Mouse (Mus musculus) ES-Bruce4 (cell line): ENCODE data around the gene BC028528. TPM values are rescaled to one million over a fixed set of nuclear protein-coding genes. Genes with fewer than 3 reads are reported as not detected.
"Not testable (repeated sequence)": the region's sequence is repeated elsewhere in the genome, so short reads cannot be mapped to it uniquely, and the experiment has no call there.

Experiments used
- H3K27ac ChIP-seq: 2 replicates; pipeline ENCODE4 v1.5.1; 2012; ENCODE audit warnings: low read length, inconsistent platforms; ENCODE audit not compliant: insufficient read depth
- H3K27me3 ChIP-seq: 2 replicates; pipeline ENCODE4 v1.6.1; 2012; ENCODE audit warnings: mild to moderate bottlenecking, low read length, inconsistent platforms; ENCODE audit not compliant: control insufficient read depth, poor library complexity, insufficient read depth, severe bottlenecking
- H3K36me3 ChIP-seq: 2 replicates; pipeline ENCODE4 v1.6.1; 2012; ENCODE audit warnings: inconsistent platforms, mild to moderate bottlenecking, low read length, moderate library complexity; ENCODE audit not compliant: control insufficient read depth, poor library complexity, insufficient read depth, severe bottlenecking
- H3K4me1 ChIP-seq: one replicate; pipeline ENCODE4 v1.8.1; 2011; ENCODE audit warnings: low read length; ENCODE audit not compliant: control insufficient read depth, insufficient read depth
- H3K4me3 ChIP-seq: 2 replicates; pipeline ENCODE4 v1.5.1; 2011; ENCODE audit warnings: low read depth, mild to moderate bottlenecking, low read length
- H3K9ac ChIP-seq: 2 replicates; pipeline ENCODE4 v1.6.1; 2012; ENCODE audit warnings: low read depth, mild to moderate bottlenecking, inconsistent platforms; ENCODE audit not compliant: poor library complexity, severe bottlenecking
- H3K9me3 ChIP-seq: replicated peaks from 2 replicates; pipeline ENCODE4 v1.6.1; 2012; ENCODE audit warnings: mild to moderate bottlenecking, low read length, inconsistent platforms; ENCODE audit not compliant: control insufficient read depth, poor library complexity, insufficient read depth, severe bottlenecking
- CTCF ChIP-seq: IDR thresholded peaks from one replicate; pipeline ENCODE4 v1.8.1; 2011; ENCODE audit warnings: low read depth, low read length
- EP300 ChIP-seq: IDR thresholded peaks from 2 replicates; pipeline ENCODE4 v1.6.1; 2011; ENCODE audit warnings: low read depth, low read length; ENCODE audit not compliant: insufficient read depth
- POLR2A ChIP-seq: IDR thresholded peaks from one replicate; pipeline ENCODE4 v1.8.1; 2011; ENCODE audit warnings: low read length; ENCODE audit not compliant: insufficient read depth
- polyA plus RNA-seq: library from polyadenylated mRNA; stranded (reverse); fragments of >200 nt; gene quantifications from 2 replicates; pipeline ENCODE4 v1.2.4, GENCODE M21; 2011; ENCODE audit warnings: low read depth; ENCODE audit not compliant: missing spikeins, insufficient read depth, insufficient read length

Gene BC028528
- polyA plus RNA-seq, 1 experiment: 5.4 TPM

GRCm38 (mm10) chr3:95863578-95863977 is 28.2 kb downstream of the BC028528 start:
- Histone ChIP-seq H3K4me1 (peaks cover 4% of the 10 kb centered on the region), H3K36me3 (no peaks in the 10 kb centered on the region), H3K9me3 (no peaks in the 10 kb centered on the region), H3K27me3 (no peaks in the 10 kb centered on the region), H3K4me3 (peak overlapping the region; percentile 49), H3K27ac (peak overlapping the region; percentile 75), H3K9ac (peak overlapping the region; percentile 25; the same call in 1 of the 2 replicates)
- TF ChIP-seq EP300 (no peak), POLR2A (peak; percentile 37), CTCF (no peak)

- no peaks in the 10 kb centered on the region for H3K27me3 ChIP-seq
- no peak overlapping the region for H3K27ac ChIP-seq
- peak; percentile 8 for TF ChIP-seq CTCF
- TF ChIP-seq EP300: no peak
- TF ChIP-seq POLR2A: no peak
- H3K4me3 ChIP-seq: no peak overlapping the region
- H3K36me3 ChIP-seq: no peaks in the 10 kb centered on the region
- no peaks in the 10 kb centered on the region for H3K9me3 ChIP-seq
- H3K4me1 ChIP-seq: peaks cover 4% of the 10 kb centered on the region
- H3K9ac ChIP-seq: no peak overlapping the region
These were observed 30.0 kb downstream of the BC028528 start for GRCm38 (mm10) chr3:95861796-95862195.

- Histone ChIP-seq H3K9me3 (no peaks in the 10 kb centered on the region), H3K9ac (no peak overlapping the region), H3K4me1 (peaks cover 4% of the 10 kb centered on the region), H3K4me3 (no peak overlapping the region), H3K36me3 (no peaks in the 10 kb centered on the region), H3K27me3 (no peaks in the 10 kb centered on the region), H3K27ac (no peak overlapping the region)
- TF ChIP-seq CTCF (peak; percentile 9), POLR2A (no peak)
These were observed 30.6 kb downstream of the BC028528 start for GRCm38 (mm10) chr3:95861216-95861615.

GRCm38 (mm10) chr3:95860323-95860722 is 31.5 kb downstream of the BC028528 start:
- TF ChIP-seq CTCF (no peak), EP300 (no peak), POLR2A (no peak)

GRCm38 (mm10) chr3:95858278-95858677 is 33.5 kb downstream of the BC028528 start:
- H3K27ac ChIP-seq, H3K27me3 ChIP-seq, H3K4me1 ChIP-seq, H3K9ac ChIP-seq, H3K9me3 ChIP-seq, H3K4me3 ChIP-seq, H3K36me3 ChIP-seq: not testable (repeated sequence)

More at GRCm38 (mm10) chr3:95860323-95860722, 31.5 kb downstream of the BC028528 start:
- H3K9ac ChIP-seq: no peak overlapping the region
- H3K27ac ChIP-seq: no peak overlapping the region
- H3K9me3 ChIP-seq: no peaks in the 10 kb centered on the region
- H3K27me3 ChIP-seq: no peaks in the 10 kb centered on the region
- H3K36me3 ChIP-seq: no peaks in the 10 kb centered on the region
- no peak overlapping the region for H3K4me3 ChIP-seq
- peaks cover 3% of the 10 kb centered on the region for H3K4me1 ChIP-seq

GRCm38 (mm10) chr3:95857050-95857449 is 34.8 kb downstream of the BC028528 start:
- not testable (repeated sequence) for H3K4me3 ChIP-seq, H3K9me3 ChIP-seq, H3K9ac ChIP-seq, H3K4me1 ChIP-seq, H3K27ac ChIP-seq, H3K27me3 ChIP-seq
- peaks cover 13% of the 10 kb centered on the region for H3K36me3 ChIP-seq

GRCm38 (mm10) chr3:95856115-95856514 is 35.7 kb downstream of the BC028528 start:
- Histone ChIP-seq H3K4me3 (peak overlapping the region; percentile 42), H3K27me3 (no peaks in the 10 kb centered on the region), H3K27ac (peak overlapping the region; percentile 82), H3K36me3 (peaks cover 21% of the 10 kb centered on the region), H3K9me3 (no peaks in the 10 kb centered on the region), H3K9ac (peak overlapping the region; percentile 93), H3K4me1 (no peaks in the 10 kb centered on the region)
- no peak for TF ChIP-seq POLR2A
- TF ChIP-seq EP300: no peak
- no peak for TF ChIP-seq CTCF
